In genomic region chr11:9221646-9222045, GRCm38 (mm10) we compare ENCODE assay signal across 25 mouse cellular contexts. TPM values are rescaled to one million over a fixed set of nuclear protein-coding genes. Genes with fewer than 3 reads are reported as not detected.
"Had no signal": no experiment of that assay in that cellular context is flagged by ENCODE, and none has a peak within 500 bp of the region (broad histone marks: within the 10 kb centered on the region; RNA-seq: fewer than 3 reads in every experiment).

No protein-coding gene starts in this region.

- ATAC-seq: hindbrain, postnatal 0 days; inflammation-experienced regulatory T-cells, adult 6 months; intestine, embryonic 16.5 days; midbrain, embryonic 13.5 days; midbrain, embryonic 16.5 days had no signal

- H3K4me2 ChIP-seq: limb, embryonic 12.5 days; limb, embryonic 15.5 days; liver, embryonic 11.5 days; liver, embryonic 15.5 days; lung, embryonic 15.5 days; midbrain, embryonic 13.5 days; neural tube, embryonic 13.5 days had no signal

- H3K4me3 ChIP-seq: limb, embryonic 12.5 days; limb, embryonic 15.5 days; liver, embryonic 15.5 days; lung, embryonic 15.5 days; megakaryocyte, embryonic 14.5 days; midbrain, embryonic 10.5 days; midbrain, embryonic 13.5 days; myocyte; neural tube, embryonic 13.5 days had no signal

- H3K36me3 ChIP-seq: limb, embryonic 12.5 days; limb, embryonic 15.5 days; liver, embryonic 15.5 days; lung, embryonic 15.5 days; midbrain, embryonic 10.5 days; midbrain, embryonic 13.5 days; neural tube, embryonic 13.5 days had no signal

- H3K27ac ChIP-seq: hindbrain, postnatal 0 days; limb, embryonic 12.5 days; limb, embryonic 15.5 days; liver, embryonic 15.5 days; lung, embryonic 15.5 days; midbrain, embryonic 10.5 days; midbrain, embryonic 13.5 days; neural tube, embryonic 13.5 days had no signal

- H3K9ac ChIP-seq: limb, embryonic 12.5 days; limb, embryonic 15.5 days; liver, embryonic 15.5 days; lung, embryonic 15.5 days; midbrain, embryonic 13.5 days; neural tube, embryonic 13.5 days had no signal

- H3K4me1 ChIP-seq: limb, embryonic 12.5 days; limb, embryonic 15.5 days; liver, embryonic 15.5 days; lung, embryonic 15.5 days; megakaryocyte, embryonic 14.5 days; midbrain, embryonic 10.5 days; midbrain, embryonic 13.5 days; neural tube, embryonic 13.5 days had no signal

- H3K27me3 ChIP-seq: limb, embryonic 12.5 days; limb, embryonic 15.5 days; liver, embryonic 15.5 days; lung, embryonic 15.5 days; megakaryocyte, embryonic 14.5 days; midbrain, embryonic 13.5 days; neural tube, embryonic 13.5 days had no signal

- H3K9me3 ChIP-seq: limb, embryonic 12.5 days; limb, embryonic 15.5 days; liver, embryonic 15.5 days; lung, embryonic 15.5 days; megakaryocyte, embryonic 14.5 days; midbrain, embryonic 10.5 days; midbrain, embryonic 13.5 days; neural tube, embryonic 13.5 days had no signal

- DNase-seq: kidney, adult 18-20 months; kidney, adult 9 months; kidney, postnatal 14 days; kidney, postnatal 4 days; lung, adult 18-20 months; lung, postnatal 10 days; lung, postnatal 36 days; thymus, adult 2 months; thymus, postnatal 14 days; thymus, postnatal 4 days had no signal

RNA-seq across cellular contexts. Expression of gene Abca13, which starts 29.9 kb away (rescaled TPM):
- polyA plus RNA-seq: inflammation-experienced regulatory T-cells, adult 6 months; limb, embryonic 12.5 days; neural tube, embryonic 13.5 days; small intestine, adult 2 months had no signal
